Mouse (Mus musculus) stomach, postnatal 0 days (tissue): ENCODE data around the gene Kank4.

Source experiments
- CTCF ChIP-seq: IDR thresholded peaks from 2 replicates; pipeline ENCODE4 v1.5.1; 2016; ENCODE audit warnings: antibody characterized with exemption, low read depth, mild to moderate bottlenecking, moderate library complexity
- EP300 ChIP-seq: optimal IDR thresholded peaks from 2 replicates; pipeline ENCODE3; 2016; ENCODE audit warnings: antibody characterized with exemption

DNA sequence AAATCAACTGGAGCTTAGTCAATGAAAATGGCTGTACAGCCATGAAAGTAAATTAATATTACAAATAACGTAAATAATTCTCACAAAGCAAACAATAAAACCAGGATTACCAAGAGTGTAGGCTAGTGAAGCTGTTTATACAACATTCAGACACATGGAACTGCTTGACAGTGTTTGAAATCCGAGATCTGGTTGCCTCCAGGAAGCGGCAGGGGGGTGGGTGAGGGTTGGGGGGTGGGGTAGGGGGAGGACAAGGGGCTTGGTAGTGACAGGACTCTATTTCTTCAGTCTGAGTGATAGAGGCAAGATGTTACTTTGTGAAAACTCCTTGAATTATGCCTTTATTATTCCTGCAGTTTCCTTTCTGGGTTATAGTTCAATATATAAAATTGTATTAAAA is 9.4 kb upstream of the Kank4 start:
- TF ChIP-seq CTCF (no peak), EP300 (no peak)
